Mouse (Mus musculus) small intestine, adult 10 weeks (tissue): ENCODE results near the gene Cbr1. TPM values are rescaled to one million over a fixed set of nuclear protein-coding genes. Genes with fewer than 3 reads are reported as not detected.

Experiments used
- polyA plus RNA-seq: library from polyadenylated mRNA; stranded (reverse); fragments of 350-450 nt; fragmentation: Illumina TruSeq; extraction: RNeasy Lipid Tissue Mini Kit (QIAGEN cat#74804); gene quantifications from one replicate; pipeline ENCODE4 v1.2.3, GENCODE M21; 2014; ENCODE audit warnings: low replicate concordance

The Cbr1 gene
- polyA plus RNA-seq: 63.2 TPM

DNA sequence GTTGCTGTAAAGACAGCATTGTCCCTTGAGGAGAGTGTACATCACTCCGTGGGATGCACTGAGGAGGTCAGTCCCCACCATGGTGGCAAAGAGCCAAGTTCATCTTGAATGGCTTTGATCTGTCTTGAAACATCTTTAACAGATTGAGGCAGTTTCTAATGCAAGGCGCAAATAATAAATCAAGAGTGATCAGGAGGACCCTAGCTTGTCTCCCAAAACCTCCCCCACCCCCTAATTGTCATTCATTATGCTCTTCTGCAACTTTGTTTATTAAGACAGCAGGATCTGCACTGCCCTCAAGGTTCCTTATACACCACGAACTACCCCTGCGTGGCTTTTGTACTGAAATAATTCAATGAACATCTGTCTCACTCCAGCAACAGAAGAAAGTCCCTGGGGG lies at the start of gene Cbr1:
Gene Cbr1 (plus strand): TSS at position 301 of the 400 bp plus-strand sequence.

GRCm38 (mm10) chr16:93603439-93604212 lies 2.0 kb upstream of the Cbr1 start, which contains the start of gene Setd4:
TSS of gene Setd4 (minus strand) at chr16:93604063.

DNA sequence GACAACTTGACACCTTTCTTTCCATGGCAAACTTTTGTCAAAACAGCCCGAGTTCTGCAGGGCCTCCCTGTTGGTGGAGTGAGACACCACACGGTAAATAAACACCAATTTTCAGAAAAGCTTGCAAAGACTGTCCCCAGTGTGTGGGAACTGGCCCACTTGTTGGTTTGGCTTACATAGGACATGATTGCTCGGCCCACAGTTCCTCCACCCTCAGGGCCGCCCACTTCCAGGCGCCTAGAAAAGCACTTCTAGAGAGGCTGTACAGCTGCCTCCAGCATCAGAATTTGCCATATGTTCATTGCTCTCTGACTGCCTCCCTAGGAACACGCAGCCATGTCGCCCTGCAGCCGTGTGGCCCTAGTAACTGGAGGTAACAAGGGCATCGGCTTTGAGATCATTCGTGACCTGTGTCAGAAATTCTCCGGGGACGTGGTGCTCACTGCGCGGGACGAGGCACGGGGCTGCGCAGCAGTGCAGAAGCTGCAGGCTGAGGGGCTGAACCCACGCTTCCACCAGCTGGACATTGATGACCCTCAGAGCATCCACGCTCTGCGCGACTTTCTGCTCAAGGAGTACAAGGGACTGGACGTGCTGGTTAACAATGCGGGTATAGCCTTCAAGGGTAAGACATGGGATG lies 22.2 kb downstream of the Cbr1 start, which contains the start of gene Gm5678:
Gene Gm5678 (plus strand): TSS at position 337 of the 640 bp plus-strand sequence.

Other genes with a start within 250 kb of the Cbr1 start
- 0.30 TPM for gene Setd4, start 1.8 kb upstream of the Cbr1 start, polyA plus RNA-seq
- gene Gm5678, start 22.2 kb downstream of the Cbr1 start, polyA plus RNA-seq: not detected
- 1.3 TPM for gene Cbr3, start 77.4 kb downstream of the Cbr1 start, polyA plus RNA-seq
- gene Dop1b, start 106.1 kb downstream of the Cbr1 start, polyA plus RNA-seq: 16.2 TPM
- gene Morc3, start 226.3 kb downstream of the Cbr1 start, polyA plus RNA-seq: 105 TPM